Mouse (Mus musculus) liver, postnatal 0 days (tissue): ENCODE results near the gene Tfb1m. TPM values are rescaled to one million over a fixed set of nuclear protein-coding genes. Genes with fewer than 3 reads are reported as not detected.

Experiments used
- ATAC-seq: fragments of 200-750 bp; cut with Nextera tagmentation; 2 replicates; pipeline ENCODE4 v1.8.0; 2017; ENCODE audit warnings: mild to moderate bottlenecking, moderate library complexity
- DNase-seq: peaks from one replicate; pipeline ENCODE4 v3.0.0-alpha.2; 2016
- H3K27ac ChIP-seq: fragments of 300-500 bp; sonication (generic); 2 replicates; pipeline ENCODE4 v1.5.1; 2014; ENCODE audit warnings: antibody characterized with exemption, moderate library complexity, mild to moderate bottlenecking, low read depth
- H3K27me3 ChIP-seq: fragments of 300-500 bp; sonication (generic); 2 replicates; pipeline ENCODE4 v1.6.1; 2014; ENCODE audit warnings: low read length, control low read depth, mixed read lengths; ENCODE audit not compliant: insufficient read depth
- H3K36me3 ChIP-seq: fragments of 300-500 bp; sonication (generic); replicated peaks from 2 replicates; pipeline ENCODE4 v1.6.1; 2014; ENCODE audit warnings: mild to moderate bottlenecking, control low read depth, low read length, moderate library complexity, mixed read lengths; ENCODE audit not compliant: insufficient read depth
- H3K4me1 ChIP-seq: fragments of 300-500 bp; sonication (generic); 2 replicates; pipeline ENCODE4 v1.6.1; 2014; ENCODE audit warnings: antibody characterized with exemption, mild to moderate bottlenecking, control low read depth; ENCODE audit not compliant: insufficient read depth
- H3K4me2 ChIP-seq: fragments of 300-500 bp; sonication (generic); 2 replicates; pipeline ENCODE4 v1.6.1; 2014; ENCODE audit warnings: low read depth, mild to moderate bottlenecking, low read length, moderate library complexity, mixed read lengths
- H3K4me3 ChIP-seq: fragments of 300-500 bp; sonication (generic); 2 replicates; pipeline ENCODE4 v1.5.1; 2014; ENCODE audit warnings: low read depth, low read length
- H3K9ac ChIP-seq: fragments of 300-500 bp; sonication (generic); replicated peaks from 2 replicates; pipeline ENCODE4 v1.6.1; 2014; ENCODE audit warnings: mild to moderate bottlenecking, moderate library complexity
- H3K9me3 ChIP-seq: fragments of 300-500 bp; sonication (generic); 2 replicates; pipeline ENCODE4 v1.6.1; 2016; ENCODE audit warnings: mild to moderate bottlenecking, control low read depth, low read length, mixed read lengths
- CTCF ChIP-seq: sonication (generic); IDR thresholded peaks from 2 replicates; pipeline ENCODE4 v1.5.1; 2016; ENCODE audit warnings: antibody characterized with exemption, low read depth
- EP300 ChIP-seq: IDR thresholded peaks from 2 replicates; pipeline ENCODE4 v1.6.1; 2016; ENCODE audit warnings: antibody characterized with exemption, low read depth, mild to moderate bottlenecking
- WGBS: fragments of 180-500 bp; shearing (Covaris S2); extraction: QIAGEN DNeasy Blood & Tissue Kit; methylation state at CpG from one replicate; pipeline ENCODE4 v1.1.7; 2014; ENCODE audit not compliant: insufficient replicate concordance; 5-methylcytosine and 5-hydroxymethylcytosine counted together
- polyA plus RNA-seq: library from polyadenylated mRNA; unstranded; fragments of >200 nt; fragmentation: Nextera tagmentation; extraction: Ambion mirVana; gene quantifications from 2 replicates; pipeline ENCODE4 v1.2.1, GENCODE M21; 2015

Gene Tfb1m
- polyA plus RNA-seq, 1 experiment from 2014 or later = 10.3 TPM

- no peak overlapping the region for H3K27ac ChIP-seq
- WGBS = 72% methylated on average over 8 of the region's 8 CpGs
- no peak overlapping the region for H3K4me2 ChIP-seq
- H3K36me3 ChIP-seq = no peaks in the 10 kb centered on the region
- H3K4me1 ChIP-seq = peaks cover 2% of the 10 kb centered on the region; the same call in 1 of the 2 replicates
- no peak overlapping the region for H3K4me3 ChIP-seq
- H3K27me3 ChIP-seq = no peaks in the 10 kb centered on the region
- DNase-seq (no peak), ATAC-seq (no peak)
- no peak overlapping the region for H3K9ac ChIP-seq
- TF ChIP-seq EP300 (no peak), CTCF (no peak)
- H3K9me3 ChIP-seq = no peaks in the 10 kb centered on the region
These were observed 74.5 kb downstream of the Tfb1m start for GRCm38 (mm10) chr17:3483091-3483490.

- DNase-seq = no peak
- H3K4me1 ChIP-seq = no peaks in the 10 kb centered on the region
- H3K27me3 ChIP-seq = no peaks in the 10 kb centered on the region
- 64% methylated on average over 7 of the region's 7 CpGs for WGBS
- no peak for TF ChIP-seq CTCF
- TF ChIP-seq EP300 = no peak
- no peaks in the 10 kb centered on the region for H3K9me3 ChIP-seq
- no peaks in the 10 kb centered on the region for H3K36me3 ChIP-seq
- H3K9ac ChIP-seq = no peak overlapping the region
- no peak for ATAC-seq
- no peak overlapping the region for H3K4me3 ChIP-seq
- H3K27ac ChIP-seq = no peak overlapping the region
- H3K4me2 ChIP-seq = no peak overlapping the region
These were observed 75.7 kb downstream of the Tfb1m start for GRCm38 (mm10) chr17:3481576-3482575.

GRCm38 (mm10) chr17:3476546-3476945, 81.0 kb downstream of the Tfb1m start:
- Histone ChIP-seq H3K4me1 (no peaks in the 10 kb centered on the region), H3K9ac (no peak overlapping the region), H3K4me3 (no peak overlapping the region), H3K27ac (no peak overlapping the region), H3K27me3 (no peaks in the 10 kb centered on the region), H3K36me3 (no peaks in the 10 kb centered on the region), H3K9me3 (no peaks in the 10 kb centered on the region), H3K4me2 (no peak overlapping the region)
- TF ChIP-seq CTCF (no peak), EP300 (no peak)
- WGBS = 66% methylated on average over 2 of the region's 2 CpGs
- ATAC-seq (no peak), DNase-seq (no peak)

- no peaks in the 10 kb centered on the region for H3K27me3 ChIP-seq
- no peaks in the 10 kb centered on the region for H3K36me3 ChIP-seq
- no peaks in the 10 kb centered on the region for H3K4me1 ChIP-seq
- 80% methylated on average over 6 of the region's 6 CpGs for WGBS
- ATAC-seq = no peak
- H3K4me2 ChIP-seq = no peak overlapping the region
- H3K9me3 ChIP-seq = no peaks in the 10 kb centered on the region
- no peak for DNase-seq
- TF ChIP-seq EP300 (no peak), CTCF (no peak)
- no peak overlapping the region for H3K4me3 ChIP-seq
- H3K27ac ChIP-seq = no peak overlapping the region
- H3K9ac ChIP-seq = no peak overlapping the region
These were observed 85.6 kb downstream of the Tfb1m start for GRCm38 (mm10) chr17:3472018-3472417.

Other genes starting within 250 kb of the Tfb1m start
- 0.54 and 0.56 TPM in 2 replicates for gene Tiam2, start 231.2 kb downstream of the Tfb1m start, polyA plus RNA-seq
- gene Cldn20, start 25.2 kb downstream of the Tfb1m start, polyA plus RNA-seq = not detected in 2 replicates
- not detected in 2 replicates for gene Nox3, start 138.5 kb upstream of the Tfb1m start, polyA plus RNA-seq